In genomic region chr4:104547091-104547490, GRCm38 (mm10) we compare ENCODE assay signal across 21 mouse cellular contexts.
DNase-seq lines count a peak whose midpoint lies in the region; ATAC-seq and TF ChIP-seq lines count a peak whose summit lies in the region.
"Had no signal": no experiment of that assay in that cellular context is flagged by ENCODE, and none has a peak within 500 bp of the region (broad histone marks: within the 10 kb centered on the region; RNA-seq: fewer than 3 reads in every experiment).

No protein-coding gene starts in this region.

- H3K4me1 ChIP-seq in forebrain, postnatal 0 days (ENCODE audit: insufficient read depth): 0 out of 2 replicates have a peak, but pooled peaks cover 3% of the 10 kb centered on the region
- H3K4me1 ChIP-seq in forebrain, embryonic 14.5 days (ENCODE audit: control insufficient read depth, insufficient read depth, low read length): peaks cover 7% of the 10 kb centered on the region; the same call in 1 of the 2 replicates
- H3K4me1 ChIP-seq in hindbrain, embryonic 14.5 days (replicated peaks; ENCODE audit: control insufficient read depth, insufficient read depth, low read length): 0 out of 2 replicates have a peak, but pooled peaks cover 7% of the 10 kb centered on the region
- H3K4me1 ChIP-seq in liver, embryonic 12.5 days: no peaks in the 10 kb centered on the region
- H3K4me1 ChIP-seq: embryonic facial prominence, embryonic 13.5 days had no signal

- 0 out of 2 replicates have a peak, but pooled peaks have one; percentile 18 for ATAC-seq in forebrain, postnatal 0 days
- ATAC-seq in forebrain, embryonic 14.5 days: no peak
- ATAC-seq in hindbrain, embryonic 14.5 days (ENCODE audit: low FRiP score): no peak
- no peak for ATAC-seq in liver, embryonic 12.5 days
- ATAC-seq: forebrain, embryonic 15.5 days had no signal

- no peak for DNase-seq in forebrain, postnatal 0 days
- DNase-seq in forebrain, embryonic 14.5 days (ENCODE audit: low spot score): no peak
- no peak for DNase-seq in layer of hippocampus, adult 2 months (ENCODE audit: low spot score in 2 of 2)
- DNase-seq in layer of hippocampus, postnatal 25 days (ENCODE audit: extremely low spot score in 1 of 2, low spot score in 1 of 2): no peak
- DNase-seq in brain, embryonic 14.5 days (ENCODE audit: low read depth): peak; percentile 47
- peak; percentile 77 for DNase-seq in retina, embryonic 14.5 days (ENCODE audit: low spot score)
- DNase-seq in hindbrain, embryonic 14.5 days (ENCODE audit: low spot score): no peak
- DNase-seq: adrenal gland, adult 2 months; adrenal gland, postnatal 10 days; adrenal gland, postnatal 25 days; cerebellum, adult 11-12 months; cerebellum, adult 2 months; cerebellum, adult 9-10 months; cerebellum, postnatal 10 days; cerebellum, postnatal 25 days had no signal

- H3K27me3 ChIP-seq in forebrain, postnatal 0 days (ENCODE audit: insufficient read depth, low read length): no peaks in the 10 kb centered on the region
- no peaks in the 10 kb centered on the region for H3K27me3 ChIP-seq in forebrain, embryonic 14.5 days (replicated peaks; ENCODE audit: control insufficient read depth, insufficient read depth, low read length)
- H3K27me3 ChIP-seq in hindbrain, embryonic 14.5 days (ENCODE audit: control insufficient read depth, insufficient read depth, low read length): no peaks in the 10 kb centered on the region
- H3K27me3 ChIP-seq in liver, embryonic 12.5 days (replicated peaks): no peaks in the 10 kb centered on the region
- H3K27me3 ChIP-seq: forebrain, embryonic 12.5 days; forebrain, embryonic 15.5 days had no signal

- no peak overlapping the region for H3K4me2 ChIP-seq in forebrain, postnatal 0 days (ENCODE audit: low read depth)
- H3K4me2 ChIP-seq in forebrain, embryonic 14.5 days (ENCODE audit: low read length): no peak overlapping the region
- no peak overlapping the region for H3K4me2 ChIP-seq in hindbrain, embryonic 14.5 days (replicated peaks)
- H3K4me2 ChIP-seq in liver, embryonic 12.5 days: no peak overlapping the region
- H3K4me2 ChIP-seq: embryonic facial prominence, embryonic 13.5 days; forebrain, embryonic 12.5 days; forebrain, embryonic 15.5 days had no signal

- WGBS in forebrain, postnatal 0 days: 32% methylated on average over 5 of the region's 5 CpGs
- WGBS in forebrain, embryonic 14.5 days: 39% methylated on average over 5 of the region's 5 CpGs
- 62% methylated on average over 5 of the region's 5 CpGs for WGBS in hindbrain, embryonic 14.5 days
- 68% methylated on average over 5 of the region's 5 CpGs for WGBS in liver, embryonic 12.5 days (ENCODE audit: insufficient replicate concordance)

- no peak overlapping the region for H3K27ac ChIP-seq in forebrain, postnatal 0 days (ENCODE audit: low read depth, low read length)
- H3K27ac ChIP-seq in forebrain, embryonic 14.5 days (ENCODE audit: low read depth, low read length): no peak overlapping the region
- H3K27ac ChIP-seq in layer of hippocampus, adult 2 months: peak overlapping the region; percentile 51; the same call in 1 of the 2 replicates
- H3K27ac ChIP-seq in hindbrain, embryonic 14.5 days: no peak overlapping the region
- H3K27ac ChIP-seq in liver, embryonic 12.5 days: no peak overlapping the region
- H3K27ac ChIP-seq: embryonic facial prominence, embryonic 13.5 days; forebrain, embryonic 10.5 days; forebrain, embryonic 12.5 days; forebrain, embryonic 15.5 days had no signal

- TF ChIP-seq CTCF in forebrain, postnatal 0 days (IDR thresholded peaks at IDR 0.05; ENCODE audit: low read depth): no peak
- no peak for TF ChIP-seq CTCF in layer of hippocampus, adult 2 months (conservative IDR thresholded peaks at IDR 0.05)
- no peak for TF ChIP-seq CTCF in brain, embryonic 14.5 days (IDR thresholded peaks at IDR 0.05; ENCODE audit: borderline replicate concordance, extremely low read depth, insufficient read depth, insufficient read length)

- no peak for TF ChIP-seq POLR2A in brain, embryonic 14.5 days (IDR thresholded peaks at IDR 0.05; ENCODE audit: borderline replicate concordance, extremely low read depth, insufficient read depth, insufficient read length, poor library complexity, severe bottlenecking)

- H3K36me3 ChIP-seq in forebrain, postnatal 0 days (ENCODE audit: insufficient read depth): no peaks in the 10 kb centered on the region
- no peaks in the 10 kb centered on the region for H3K36me3 ChIP-seq in forebrain, embryonic 14.5 days (ENCODE audit: control insufficient read depth, insufficient read depth, low read length)
- H3K36me3 ChIP-seq in hindbrain, embryonic 14.5 days (replicated peaks; ENCODE audit: control insufficient read depth, insufficient read depth): no peaks in the 10 kb centered on the region
- H3K36me3 ChIP-seq in liver, embryonic 12.5 days: no peaks in the 10 kb centered on the region
- H3K36me3 ChIP-seq: embryonic facial prominence, embryonic 13.5 days; forebrain, embryonic 10.5 days; forebrain, embryonic 12.5 days; forebrain, embryonic 15.5 days had no signal

- no peak overlapping the region for H3K9ac ChIP-seq in forebrain, postnatal 0 days
- no peak overlapping the region for H3K9ac ChIP-seq in forebrain, embryonic 14.5 days (ENCODE audit: low read length)
- H3K9ac ChIP-seq in hindbrain, embryonic 14.5 days: no peak overlapping the region
- H3K9ac ChIP-seq in liver, embryonic 12.5 days: no peak overlapping the region
- H3K9ac ChIP-seq: embryonic facial prominence, embryonic 13.5 days; forebrain, embryonic 12.5 days; forebrain, embryonic 15.5 days had no signal

- no peak overlapping the region for H3K4me3 ChIP-seq in forebrain, postnatal 0 days (ENCODE audit: low read depth, low read length)
- H3K4me3 ChIP-seq in forebrain, embryonic 14.5 days (ENCODE audit: low read depth, low read length): no peak overlapping the region
- H3K4me3 ChIP-seq in layer of hippocampus, adult 2 months: no peak overlapping the region
- H3K4me3 ChIP-seq in hindbrain, embryonic 14.5 days (replicated peaks; ENCODE audit: low read length): no peak overlapping the region
- H3K4me3 ChIP-seq in liver, embryonic 12.5 days: no peak overlapping the region
- H3K4me3 ChIP-seq: embryonic facial prominence, embryonic 13.5 days; erythroblast, embryonic 14.5 days; forebrain, embryonic 10.5 days; forebrain, embryonic 12.5 days; forebrain, embryonic 15.5 days had no signal

- no peaks in the 10 kb centered on the region for H3K9me3 ChIP-seq in forebrain, postnatal 0 days (ENCODE audit: low read length)
- no peaks in the 10 kb centered on the region for H3K9me3 ChIP-seq in forebrain, embryonic 14.5 days (replicated peaks; ENCODE audit: control insufficient read depth, low read length)
- no peaks in the 10 kb centered on the region for H3K9me3 ChIP-seq in hindbrain, embryonic 14.5 days (ENCODE audit: control insufficient read depth, low read length)
- H3K9me3 ChIP-seq in liver, embryonic 12.5 days (replicated peaks): no peaks in the 10 kb centered on the region
- H3K9me3 ChIP-seq: embryonic facial prominence, embryonic 13.5 days; forebrain, embryonic 10.5 days; forebrain, embryonic 12.5 days; forebrain, embryonic 15.5 days had no signal

Comparison
In these comparisons a context has a peak if more than half of its experiments do, and no peak if none do; other contexts are left out.
1. DNase-seq: peak in brain, embryonic 14.5 days (single experiment) and retina, embryonic 14.5 days (single experiment); none in forebrain, postnatal 0 days (single experiment), forebrain, embryonic 14.5 days (single experiment), layer of hippocampus, adult 2 months (0 of 2), layer of hippocampus, postnatal 25 days (0 of 2) and hindbrain, embryonic 14.5 days (single experiment).